Mouse (Mus musculus): Measurements from ENCODE around the gene Gng3. TPM values are rescaled to one million over a fixed set of nuclear protein-coding genes. Genes with fewer than 3 reads are reported as not detected.
"Not testable (repeated sequence)": the region's sequence is repeated elsewhere in the genome, so short reads cannot be mapped to it uniquely, and the experiment has no call there.

Gene Gng3
- polyA plus RNA-seq, 1 experiment: 0.20 TPM

DNA sequence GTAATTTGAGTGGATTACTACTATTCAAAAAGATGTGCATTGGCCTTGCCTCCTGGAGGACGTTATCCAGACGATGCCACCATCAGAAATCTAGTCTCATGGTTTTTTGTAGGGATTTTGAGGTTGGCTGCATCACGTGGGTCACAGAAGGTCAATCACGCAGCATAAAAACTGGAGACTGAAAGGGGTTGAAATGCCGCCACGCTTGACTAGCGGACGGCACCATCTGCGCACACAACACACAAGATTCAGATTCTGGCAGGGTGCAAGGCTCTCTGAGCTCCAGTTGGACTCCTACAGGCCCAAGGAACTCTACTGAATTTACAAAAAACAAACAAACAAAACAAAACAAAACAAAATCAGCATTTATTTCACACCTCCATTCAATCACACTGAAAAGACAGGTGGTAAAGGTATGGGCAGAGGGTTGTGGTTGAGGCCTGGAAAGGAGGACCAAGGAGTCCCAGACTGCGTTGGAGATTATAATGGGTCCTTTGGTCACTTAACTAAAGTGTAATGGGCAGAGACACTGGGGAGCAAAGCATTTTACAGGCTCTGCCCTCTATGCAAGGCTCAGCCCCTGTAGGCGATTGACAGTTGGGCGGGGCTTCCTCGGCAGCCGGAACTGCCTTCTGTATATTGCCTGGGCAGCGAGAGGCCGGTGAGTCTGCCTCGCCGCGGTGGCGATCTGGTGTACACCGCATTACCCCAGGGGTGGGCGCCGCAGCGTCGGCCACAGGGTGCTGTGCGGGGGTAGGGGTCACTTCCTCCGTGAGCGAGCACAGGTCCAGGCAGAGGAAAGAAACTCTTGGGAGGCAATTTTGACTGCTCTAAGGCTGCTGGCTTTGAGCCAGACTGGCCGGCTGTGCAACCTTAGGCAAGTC lies 1.2 kb upstream of the Gng3 start:
- no peak overlapping the region for H3ac ChIP-seq (ENCODE audit: control insufficient read depth, insufficient read length, low read depth)
- no peaks in the 10 kb centered on the region for H3K79me3 ChIP-seq (ENCODE audit: low read depth)
- H3K36me3 ChIP-seq (ENCODE audit: control insufficient read depth, insufficient read depth): peaks cover 58% of the 10 kb centered on the region
- no peak overlapping the region for H3K4me3 ChIP-seq (ENCODE audit: insufficient read depth, poor library complexity, severe bottlenecking)
- TF ChIP-seq FOSL1 (IDR thresholded peaks at IDR 0.05; ENCODE audit: insufficient read depth, low read length, poor library complexity, severe bottlenecking): no peak
- no peaks in the 10 kb centered on the region for H3K27me3 ChIP-seq (ENCODE audit: control insufficient read depth, insufficient read depth, insufficient read length)
- H3K79me2 ChIP-seq (ENCODE audit: control insufficient read depth, insufficient read depth): no peaks in the 10 kb centered on the region

DNA sequence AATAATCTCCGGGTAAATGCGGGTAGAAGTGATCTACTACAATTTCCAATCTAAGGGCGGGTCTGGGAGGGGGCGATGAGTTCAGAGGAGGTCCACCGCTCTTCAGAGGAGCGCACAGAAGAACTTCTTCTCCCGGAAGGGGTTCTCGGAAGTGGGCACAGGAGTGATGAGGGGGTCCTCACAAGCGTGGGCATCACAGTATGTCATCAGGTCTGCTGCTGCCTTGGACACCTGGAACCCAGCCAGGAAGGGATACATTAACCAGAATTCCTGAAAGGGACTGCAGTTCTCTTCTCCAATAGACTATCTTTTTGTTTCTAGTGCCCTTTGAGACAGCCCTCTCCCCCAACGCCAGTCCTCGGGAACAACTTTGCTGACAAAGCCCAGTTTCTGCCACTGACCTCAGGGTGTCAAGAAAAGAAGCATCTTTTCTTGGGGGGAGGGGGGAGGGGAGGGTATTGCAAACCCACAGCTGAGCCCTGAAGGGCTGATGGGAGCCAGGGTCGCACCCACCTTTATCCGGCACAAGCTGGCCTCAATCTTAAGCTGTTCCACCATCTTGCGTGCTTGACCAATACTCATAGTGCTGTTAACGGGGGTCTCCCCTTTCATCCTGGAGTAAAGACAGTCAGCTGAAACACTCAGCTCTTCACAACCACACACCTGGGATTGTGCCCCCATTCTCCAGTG lies 808 bp downstream of the Gng3 start:
- Histone ChIP-seq H3K36me3 (ENCODE audit: control insufficient read depth, insufficient read depth) (peaks cover 73% of the 10 kb centered on the region), H3K79me2 (ENCODE audit: control insufficient read depth, insufficient read depth) (no peaks in the 10 kb centered on the region), H3K27me3 (ENCODE audit: control insufficient read depth, insufficient read depth, insufficient read length) (no peaks in the 10 kb centered on the region), H3K4me3 (ENCODE audit: insufficient read depth, poor library complexity, severe bottlenecking) (peak overlapping the region; percentile 18), H3ac (ENCODE audit: control insufficient read depth, insufficient read length, low read depth) (no peak overlapping the region), H3K79me3 (ENCODE audit: low read depth) (no peaks in the 10 kb centered on the region)
- TF ChIP-seq MYOG (IDR thresholded peaks at IDR 0.05; ENCODE audit: control insufficient read depth, extremely low read depth, insufficient read length): no peak
- no peak for TF ChIP-seq FOSL1 (IDR thresholded peaks at IDR 0.05; ENCODE audit: insufficient read depth, low read length, poor library complexity, severe bottlenecking)
- no peak for TF ChIP-seq MAX (IDR thresholded peaks at IDR 0.05)
- no peak for TF ChIP-seq CTCF (IDR thresholded peaks at IDR 0.05; ENCODE audit: control insufficient read depth, insufficient read depth, insufficient read length)
- no peak for TF ChIP-seq CEBPB (IDR thresholded peaks at IDR 0.05; ENCODE audit: low read depth)
- no peak for TF ChIP-seq USF1 (IDR thresholded peaks at IDR 0.05; ENCODE audit: low read depth)
- no peak for TF ChIP-seq MYOD1 (IDR thresholded peaks at IDR 0.05; ENCODE audit: control insufficient read depth, insufficient read length, low read depth)

DNA sequence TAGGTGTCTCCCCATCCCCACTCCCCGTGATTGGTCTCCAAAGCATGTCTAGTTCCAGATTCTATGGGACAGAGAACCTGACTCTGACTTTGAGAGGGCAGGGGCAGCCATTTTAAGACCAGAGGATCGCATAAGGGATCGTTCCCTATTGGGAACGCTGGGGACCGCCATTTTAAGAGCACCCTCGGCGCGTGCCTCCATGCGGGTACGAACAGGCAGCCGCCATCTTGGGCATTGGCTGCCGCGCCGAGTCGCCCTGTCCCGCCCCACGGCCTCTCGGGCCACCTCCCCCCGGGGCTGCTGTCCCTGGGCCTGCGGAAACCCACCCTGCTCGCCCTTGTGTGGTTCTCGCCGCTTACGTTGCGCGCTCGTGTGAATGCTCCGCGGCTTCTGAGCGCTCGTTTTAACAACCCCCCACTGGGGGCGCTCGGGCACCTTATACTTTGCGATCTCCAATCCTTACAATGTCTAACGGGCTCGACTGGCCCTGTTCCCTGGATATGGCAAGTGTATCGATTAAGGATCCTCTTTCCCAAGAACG lies 1.7 kb downstream of the Gng3 start, which contains the start of gene Bscl2:
Bscl2 (plus strand) TSS at position 217 of the 541 bp plus-strand sequence.
- Histone ChIP-seq H3ac (ENCODE audit: control insufficient read depth, insufficient read length, low read depth) (peak within 1 kb of the TSS; percentile 67), H3K27me3 (ENCODE audit: control insufficient read depth, insufficient read depth, insufficient read length) (no peaks in the 10 kb centered on the region), H3K79me2 (ENCODE audit: control insufficient read depth, insufficient read depth) (no peaks in the 10 kb centered on the region), H3K36me3 (ENCODE audit: control insufficient read depth, insufficient read depth) (peaks cover 73% of the 10 kb centered on the region), H3K4me3 (ENCODE audit: insufficient read depth, poor library complexity, severe bottlenecking) (peak within 1 kb of the TSS; percentile 18), H3K79me3 (ENCODE audit: low read depth) (no peaks in the 10 kb centered on the region)
- no peak for TF ChIP-seq CTCF (IDR thresholded peaks at IDR 0.05; ENCODE audit: control insufficient read depth, insufficient read depth, insufficient read length)
- TF ChIP-seq MAX (IDR thresholded peaks at IDR 0.05): no peak
- TF ChIP-seq USF1 (IDR thresholded peaks at IDR 0.05; ENCODE audit: low read depth): no peak
- TF ChIP-seq FOSL1 (IDR thresholded peaks at IDR 0.05; ENCODE audit: insufficient read depth, low read length, poor library complexity, severe bottlenecking): no peak
- TF ChIP-seq CEBPB (IDR thresholded peaks at IDR 0.05; ENCODE audit: low read depth): no peak
- TF ChIP-seq MYOD1 (IDR thresholded peaks at IDR 0.05; ENCODE audit: control insufficient read depth, insufficient read length, low read depth): no peak
- TF ChIP-seq MYOG (IDR thresholded peaks at IDR 0.05; ENCODE audit: control insufficient read depth, extremely low read depth, insufficient read length): no peak

DNA sequence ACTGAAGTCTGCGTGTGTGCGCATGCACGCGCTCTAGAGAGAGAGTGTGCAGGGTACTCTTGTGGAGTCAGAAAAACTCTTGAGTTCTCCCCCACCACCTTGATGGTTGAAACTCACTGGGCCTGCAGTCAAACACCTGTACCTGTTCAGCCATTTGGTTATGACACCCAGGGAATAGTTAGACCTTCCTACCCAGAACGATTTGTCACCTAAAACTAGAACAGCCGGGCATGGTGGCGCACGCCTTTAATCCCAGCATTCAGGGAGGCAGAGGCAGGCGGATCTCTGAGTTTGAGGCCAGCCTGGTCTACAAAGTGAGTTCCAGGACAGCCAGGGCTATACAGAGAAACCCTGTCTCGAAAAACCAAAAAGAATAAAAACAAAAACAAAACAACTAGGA lies 2.7 kb downstream of the Gng3 start:
- H3K27me3 ChIP-seq (ENCODE audit: control insufficient read depth, insufficient read depth, insufficient read length); H3K4me3 ChIP-seq (ENCODE audit: insufficient read depth, poor library complexity, severe bottlenecking): not testable (repeated sequence)
- peaks cover 77% of the 10 kb centered on the region for H3K36me3 ChIP-seq (ENCODE audit: control insufficient read depth, insufficient read depth)

DNA sequence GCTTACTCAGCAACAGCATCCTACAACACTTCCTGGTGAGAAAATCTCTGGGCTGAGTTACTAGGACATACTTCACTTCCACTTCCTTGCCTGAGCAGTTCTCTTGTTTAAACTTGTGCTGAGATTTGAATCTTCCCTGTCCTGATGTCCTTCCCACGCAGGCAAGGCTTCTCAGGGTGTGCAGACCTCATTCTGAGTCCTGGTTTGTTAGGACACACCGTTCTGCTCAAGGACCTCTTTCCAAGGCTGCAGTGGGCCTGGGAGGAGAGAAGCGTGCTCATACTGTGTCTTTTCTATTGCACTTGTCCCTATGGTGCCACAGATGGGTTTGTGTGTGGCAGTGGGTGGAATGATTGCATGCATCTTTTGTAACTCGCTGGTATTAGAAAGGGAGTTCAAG lies 6.0 kb downstream of the Gng3 start:
- Histone ChIP-seq H3K79me2 (ENCODE audit: control insufficient read depth, insufficient read depth) (peaks cover 12% of the 10 kb centered on the region), H3K27me3 (ENCODE audit: control insufficient read depth, insufficient read depth, insufficient read length) (no peaks in the 10 kb centered on the region), H3K36me3 (ENCODE audit: control insufficient read depth, insufficient read depth) (peaks cover 90% of the 10 kb centered on the region), H3ac (ENCODE audit: control insufficient read depth, insufficient read length, low read depth) (no peak overlapping the region), H3K4me3 (ENCODE audit: insufficient read depth, poor library complexity, severe bottlenecking) (no peak overlapping the region), H3K79me3 (ENCODE audit: low read depth) (peaks cover 2% of the 10 kb centered on the region)
- TF ChIP-seq FOSL1 (IDR thresholded peaks at IDR 0.05; ENCODE audit: insufficient read depth, low read length, poor library complexity, severe bottlenecking) (no peak), CEBPB (IDR thresholded peaks at IDR 0.05; ENCODE audit: low read depth) (no peak)

More for the DNA sequence above, 2.7 kb downstream of the Gng3 start:
- H3K79me2 ChIP-seq (ENCODE audit: control insufficient read depth, insufficient read depth); H3K79me3 ChIP-seq (ENCODE audit: low read depth); H3ac ChIP-seq (ENCODE audit: control insufficient read depth, insufficient read length, low read depth): not testable (repeated sequence)

DNA sequence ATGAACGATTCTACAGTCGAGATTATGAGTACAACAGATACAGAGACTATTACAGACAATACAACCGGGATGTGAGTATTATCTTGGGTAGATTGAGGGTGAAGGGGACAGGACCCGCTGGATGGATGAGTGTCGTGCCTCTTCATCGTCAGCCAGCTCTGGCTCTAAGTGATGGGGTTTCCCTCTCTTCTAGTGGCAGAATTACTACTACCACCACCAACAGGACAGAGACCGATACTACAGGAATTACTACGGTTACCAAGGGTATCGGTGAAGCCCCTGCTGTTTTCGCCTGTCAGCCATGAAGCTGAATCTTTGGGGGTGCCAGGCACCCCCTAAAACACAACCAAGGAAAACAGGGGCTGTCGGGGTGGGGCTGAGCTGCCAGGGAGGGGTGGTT lies 7.7 kb downstream of the Gng3 start:
- Histone ChIP-seq H3K79me2 (ENCODE audit: control insufficient read depth, insufficient read depth) (peaks cover 24% of the 10 kb centered on the region), H3K36me3 (ENCODE audit: control insufficient read depth, insufficient read depth) (peaks cover 99% of the 10 kb centered on the region), H3K4me3 (ENCODE audit: insufficient read depth, poor library complexity, severe bottlenecking) (no peak overlapping the region), H3K27me3 (ENCODE audit: control insufficient read depth, insufficient read depth, insufficient read length) (no peaks in the 10 kb centered on the region), H3K79me3 (ENCODE audit: low read depth) (peaks cover 2% of the 10 kb centered on the region), H3ac (ENCODE audit: control insufficient read depth, insufficient read length, low read depth) (no peak overlapping the region)
- TF ChIP-seq MAX (IDR thresholded peaks at IDR 0.05) (no peak), MYOD1 (IDR thresholded peaks at IDR 0.05; ENCODE audit: control insufficient read depth, insufficient read length, low read depth) (no peak), MYOG (IDR thresholded peaks at IDR 0.05; ENCODE audit: control insufficient read depth, extremely low read depth, insufficient read length) (no peak), CTCF (IDR thresholded peaks at IDR 0.05; ENCODE audit: control insufficient read depth, insufficient read depth, insufficient read length) (no peak), USF1 (IDR thresholded peaks at IDR 0.05; ENCODE audit: low read depth) (no peak)

Data from C2C12 (cell line).